Mouse (Mus musculus) layer of hippocampus, adult 18-20 months (tissue): Measurements from ENCODE around the gene Mpz. TPM values are rescaled to one million over a fixed set of nuclear protein-coding genes. Genes with fewer than 3 reads are reported as not detected.
"Not testable (repeated sequence)": the region's sequence is repeated elsewhere in the genome, so short reads cannot be mapped to it uniquely, and the experiment has no call there.

ENCODE experiments used
- DNase-seq, 2 experiments: peaks; one replicate each; pipeline ENCODE4 v3.0.0; 2022; ENCODE audit warnings: low spot score in 2 of 2
- total RNA-seq, 2 experiments: library from RNA; stranded (reverse); gene quantifications; 2 replicates each; pipeline ENCODE4 v1.2.3; 2021

The Mpz gene
- total RNA-seq, 2 experiments from 2014 or later, result not detected

GRCm38 (mm10) chr1:171129251-171129650 lies 21.3 kb upstream of the Mpz start:
- peak; percentile 22 to 51 for DNase-seq

GRCm38 (mm10) chr1:171130971-171131370 lies 19.5 kb upstream of the Mpz start:
- no peak for DNase-seq

GRCm38 (mm10) chr1:171135600-171135999 lies 14.9 kb upstream of the Mpz start:
- no peak for DNase-seq

GRCm38 (mm10) chr1:171137486-171138155 lies 12.9 kb upstream of the Mpz start:
- DNase-seq, result not testable (repeated sequence)

GRCm38 (mm10) chr1:171142981-171143380 lies 7.5 kb upstream of the Mpz start:
- DNase-seq, result not testable (repeated sequence)

GRCm38 (mm10) chr1:171150838-171151391 lies 404 bp downstream of the Mpz start:
- peak in 1 of 2 experiments; percentile 21 for DNase-seq

- DNase-seq, result no peak
Observed at GRCm38 (mm10) chr1:171151966-171152365, 1.5 kb downstream of the Mpz start.

GRCm38 (mm10) chr1:171156644-171157043 lies 6.1 kb downstream of the Mpz start:
- no peak for DNase-seq

- DNase-seq, result no peak
Observed at GRCm38 (mm10) chr1:171157965-171158364, 7.5 kb downstream of the Mpz start.

- no peak for DNase-seq
Observed at GRCm38 (mm10) chr1:171159485-171159975, 9.0 kb downstream of the Mpz start.

GRCm38 (mm10) chr1:171162526-171162925 lies 12.0 kb downstream of the Mpz start:
- no peak for DNase-seq

GRCm38 (mm10) chr1:171164258-171164657 lies 13.7 kb downstream of the Mpz start:
- DNase-seq, result no peak

GRCm38 (mm10) chr1:171165629-171166345 lies 15.3 kb downstream of the Mpz start:
- no peak for DNase-seq

- DNase-seq, result no peak
Observed at GRCm38 (mm10) chr1:171168906-171169305, 18.4 kb downstream of the Mpz start.

- no peak for DNase-seq
Observed at GRCm38 (mm10) chr1:171169913-171170312, 19.4 kb downstream of the Mpz start.

GRCm38 (mm10) chr1:171171138-171171537 lies 20.6 kb downstream of the Mpz start:
- DNase-seq, result no peak

- no peak for DNase-seq
Observed at GRCm38 (mm10) chr1:171172779-171173178, 22.3 kb downstream of the Mpz start.

- DNase-seq, result no peak
Observed at GRCm38 (mm10) chr1:171179487-171180171, 29.1 kb downstream of the Mpz start.

GRCm38 (mm10) chr1:171183025-171183424 lies 32.5 kb downstream of the Mpz start:
- no peak for DNase-seq

- no peak for DNase-seq
Observed at GRCm38 (mm10) chr1:171183620-171184019, 33.1 kb downstream of the Mpz start.

GRCm38 (mm10) chr1:171184314-171184713 lies 33.8 kb downstream of the Mpz start:
- DNase-seq, result no peak

- no peak for DNase-seq
Observed at GRCm38 (mm10) chr1:171185655-171186054, 35.1 kb downstream of the Mpz start.
